Mouse (Mus musculus) ES-E14 (cell line): ENCODE results near the gene Nanos3. TPM values are rescaled to one million over a fixed set of nuclear protein-coding genes. Genes with fewer than 3 reads are reported as not detected.

Experiments used
- DNase-seq: peaks from one replicate; pipeline ENCODE4 v3.0.0-alpha.2; 2013; ENCODE audit warnings: low read depth, low spot score
- H3K27ac ChIP-seq: 2 replicates; pipeline ENCODE4 v1.5.1; 2012; ENCODE audit warnings: low read depth, mild to moderate bottlenecking, low read length, moderate library complexity, mixed read lengths; ENCODE audit not compliant: poor library complexity, insufficient read depth, severe bottlenecking
- H3K36me3 ChIP-seq: 2 replicates; pipeline ENCODE4 v1.6.1; 2012; ENCODE audit warnings: mild to moderate bottlenecking, low read length, moderate library complexity, mixed read lengths; ENCODE audit not compliant: control insufficient read depth, poor library complexity, insufficient read depth, severe bottlenecking
- H3K4me1 ChIP-seq, 2 experiments: fragments of 150-350 bp in 1 of 2; sonication (generic) in 1 of 2; 2 replicates each; pipeline ENCODE4 v1.6.1; 2012; ENCODE audit warnings: low read length in 2 of 2, mild to moderate bottlenecking in 1 of 2, mixed read lengths in 1 of 2; ENCODE audit not compliant: control insufficient read depth in 2 of 2, insufficient read depth in 2 of 2, poor library complexity in 1 of 2
- H3K4me3 ChIP-seq, 2 experiments: fragments of 150-350 bp in 1 of 2; sonication (generic) in 1 of 2; 2 replicates each; pipeline ENCODE4 v1.5.1; 2012; ENCODE audit warnings: low read length in 2 of 2, low read depth in 1 of 2, mild to moderate bottlenecking in 1 of 2, mixed read lengths in 1 of 2; ENCODE audit not compliant: insufficient read depth in 1 of 2, poor library complexity in 1 of 2, severe bottlenecking in 1 of 2
- H3K9ac ChIP-seq: 2 replicates; pipeline ENCODE4 v1.6.1; 2012; ENCODE audit warnings: low read depth, mild to moderate bottlenecking, low read length, mixed read lengths; ENCODE audit not compliant: poor library complexity, insufficient read depth, severe bottlenecking
- H3K9me3 ChIP-seq: fragments of 150-350 bp; sonication (generic); 2 replicates; pipeline ENCODE4 v1.6.1; 2012; ENCODE audit warnings: low read depth, mild to moderate bottlenecking, low read length; ENCODE audit not compliant: control insufficient read depth, insufficient read depth
- CHD2 ChIP-seq: IDR thresholded peaks from 2 replicates; pipeline ENCODE4 v1.6.1; 2014; ENCODE audit warnings: mild to moderate bottlenecking, low read depth, low read length, inconsistent platforms
- HCFC1 ChIP-seq: IDR thresholded peaks from 2 replicates; pipeline ENCODE4 v1.6.1; 2012; ENCODE audit warnings: low read length, inconsistent platforms, borderline replicate concordance; ENCODE audit not compliant: insufficient read depth
- MAFK ChIP-seq: IDR thresholded peaks from 2 replicates; pipeline ENCODE4 v1.6.1; 2014; ENCODE audit warnings: mild to moderate bottlenecking, low read depth, low read length, inconsistent platforms; ENCODE audit not compliant: insufficient read depth
- ZC3H11A ChIP-seq: IDR thresholded peaks from 2 replicates; pipeline ENCODE4 v1.6.1; 2012; ENCODE audit warnings: low read depth, mild to moderate bottlenecking, inconsistent platforms, low read length, borderline replicate concordance
- ZNF384 ChIP-seq: IDR thresholded peaks from 2 replicates; pipeline ENCODE4 v1.6.1; 2012; ENCODE audit warnings: low read depth, low read length, inconsistent platforms
- in situ Hi-C, 2 experiments: fragments of 600-800 bp; cut with MboI; formaldehyde crosslinking; loops; one replicate each; pipeline ENCODE4 v1.15.1; 2025; ENCODE audit warnings: low sequenced_read_pairs in 2 of 2, inconsistent platforms in 1 of 2; ENCODE audit not compliant: unreplicated experiment in 2 of 2
- total RNA-seq: library from RNA; depleted of rRNA; stranded (reverse); fragments of 300-350 nt; gene quantifications from 2 replicates; pipeline ENCODE4 v1.2.3, GENCODE M21; 2012

Gene Nanos3
- total RNA-seq, 1 experiment = 7.0 TPM

DNA sequence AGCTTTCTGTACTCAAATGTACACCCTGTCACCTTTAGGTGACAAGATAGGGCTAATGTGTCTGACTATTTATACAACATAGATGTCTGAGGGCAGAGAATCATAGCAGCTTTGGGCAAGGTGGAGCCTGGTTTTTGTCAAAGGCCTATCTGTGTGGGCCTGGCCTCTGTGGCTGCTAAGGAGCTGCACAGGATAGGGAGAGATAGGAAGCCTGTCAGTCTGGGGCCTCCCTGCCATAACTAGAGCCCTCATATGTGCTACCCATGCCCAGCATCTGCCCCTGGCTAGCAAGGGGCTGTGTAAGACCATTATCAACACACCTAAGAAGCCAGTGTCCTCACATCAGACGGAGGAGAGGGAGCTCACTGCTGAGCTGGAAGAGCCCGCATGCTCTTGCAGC is 17.3 kb downstream of the Nanos3 start:
- Histone ChIP-seq H3K9me3 (no peaks in the 10 kb centered on the region), H3K9ac (no peak overlapping the region), H3K4me1 (peaks cover 0 to 5% of the 10 kb centered on the region in 2 experiments; a peak in 1 of 4 replicates), H3K27ac (no peak overlapping the region), H3K36me3 (peaks cover 15% of the 10 kb centered on the region), H3K4me3 (no peak overlapping the region)
- in situ Hi-C loops = no loop called here
- TF ChIP-seq ZNF384 = no peak
- no peak for TF ChIP-seq MAFK
- no peak for TF ChIP-seq CHD2
- TF ChIP-seq ZC3H11A = no peak
- TF ChIP-seq HCFC1 = no peak
- DNase-seq = no peak

DNA sequence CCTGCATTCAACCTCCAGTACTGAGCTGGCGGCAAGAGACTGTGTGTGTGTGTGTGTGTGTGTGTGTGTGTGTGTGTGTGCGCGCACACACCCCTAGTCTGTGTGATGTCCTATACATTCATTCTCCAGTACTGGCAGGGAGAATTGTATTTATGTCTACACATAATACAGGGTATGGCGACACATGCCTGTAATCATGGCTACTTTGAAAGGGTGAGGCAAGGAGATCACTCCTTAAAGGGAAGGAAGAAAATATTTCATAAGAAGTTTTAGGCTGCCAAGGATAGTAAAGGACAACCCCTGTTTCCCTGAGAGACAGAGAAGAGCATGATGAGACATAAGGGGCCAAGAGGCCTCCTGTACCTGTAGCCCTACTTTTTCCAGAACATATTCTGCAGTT is 27.4 kb downstream of the Nanos3 start:
- TF ChIP-seq CHD2 = no peak
- TF ChIP-seq HCFC1 = no peak
- TF ChIP-seq ZC3H11A = no peak
- TF ChIP-seq MAFK = no peak
- no peak for TF ChIP-seq ZNF384
- Histone ChIP-seq H3K9ac (no peak overlapping the region), H3K27ac (no peak overlapping the region), H3K4me3 (no peak overlapping the region), H3K4me1 (no peaks in the 10 kb centered on the region), H3K9me3 (no peaks in the 10 kb centered on the region), H3K36me3 (0 out of 2 replicates have a peak, but pooled peaks cover 1% of the 10 kb centered on the region)
- no peak for DNase-seq
- in situ Hi-C loops = no loop called here

DNA sequence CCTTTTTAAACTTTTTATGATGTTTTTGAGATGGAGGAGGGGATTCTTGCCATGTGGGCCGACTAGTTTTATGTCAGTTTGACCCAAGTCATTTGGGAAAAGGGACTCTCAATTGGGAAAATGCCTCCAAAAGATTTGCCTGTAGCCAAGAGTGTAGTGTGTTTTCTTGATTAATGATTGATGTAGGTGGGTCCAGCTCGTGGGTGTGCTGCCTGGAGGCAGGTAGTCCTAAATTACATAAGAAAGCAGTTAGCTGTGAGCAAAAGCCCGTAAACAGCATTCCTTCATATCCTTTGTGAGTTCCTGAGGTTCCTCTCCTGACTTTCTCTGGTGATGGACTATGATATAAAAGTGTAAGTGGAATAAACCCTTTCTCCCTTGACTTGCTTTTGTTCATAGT is 35.8 kb downstream of the Nanos3 start:
- Histone ChIP-seq H3K4me3 (no peak overlapping the region), H3K9ac (no peak overlapping the region), H3K9me3 (no peaks in the 10 kb centered on the region), H3K36me3 (no peaks in the 10 kb centered on the region; the same call in 1 of the 2 replicates), H3K4me1 (peaks cover 3 to 12% of the 10 kb centered on the region in 2 experiments; a peak in 2 of 4 replicates), H3K27ac (no peak overlapping the region)
- DNase-seq = peak; percentile 29
- in situ Hi-C loops = no loop called here
- TF ChIP-seq HCFC1 (no peak), MAFK (no peak), CHD2 (no peak), ZC3H11A (no peak), ZNF384 (no peak)

DNA sequence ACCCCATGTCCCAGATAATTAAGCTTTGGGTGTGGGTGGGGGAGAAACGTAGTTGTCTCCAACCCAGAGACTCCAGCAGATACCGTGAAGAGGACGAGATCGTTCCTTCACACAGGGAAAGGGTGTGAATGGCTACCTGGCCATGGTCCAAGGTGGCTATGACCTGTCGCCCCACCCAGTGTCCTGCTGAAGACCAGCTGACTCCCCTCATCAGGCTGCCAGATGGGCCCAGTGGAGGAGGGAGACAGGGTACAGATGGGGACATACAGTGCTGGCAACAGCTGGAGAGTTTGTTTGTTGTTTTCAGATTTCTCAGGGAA is 36.5 kb downstream of the Nanos3 start:
- DNase-seq = no peak
- in situ Hi-C loops = no loop called here
- Histone ChIP-seq H3K4me1 (peaks cover 3 to 12% of the 10 kb centered on the region in 2 experiments; a peak in 2 of 4 replicates), H3K9me3 (no peaks in the 10 kb centered on the region), H3K4me3 (peak overlapping the region; percentile 5 to 44; a peak in 3 of 4 replicates), H3K36me3 (peaks cover 5% of the 10 kb centered on the region; the same call in 1 of the 2 replicates), H3K27ac (no peak overlapping the region; the same call in 1 of the 2 replicates), H3K9ac (peak overlapping the region; percentile 31; the same call in 1 of the 2 replicates)
- TF ChIP-seq HCFC1 = no peak
- TF ChIP-seq CHD2 = no peak
- no peak for TF ChIP-seq ZNF384
- no peak for TF ChIP-seq ZC3H11A
